ENCODE assay signal across 10 mouse cellular contexts in genomic region chr17:48437421-48437911, GRCm38 (mm10). TPM values are rescaled to one million over a fixed set of nuclear protein-coding genes. Genes with fewer than 3 reads are reported as not detected.
DNase-seq lines count a peak whose midpoint lies in the region; ATAC-seq and TF ChIP-seq lines count a peak whose summit lies in the region.
"Had no signal": no experiment of that assay in that cellular context is flagged by ENCODE, and none has a peak within 500 bp of the region (broad histone marks: within the 10 kb centered on the region; RNA-seq: fewer than 3 reads in every experiment).

No protein-coding gene starts in this region.

- TF ChIP-seq POLR2A in brain, embryonic 14.5 days (IDR thresholded peaks at IDR 0.05; ENCODE audit: borderline replicate concordance, extremely low read depth, insufficient read depth, insufficient read length, poor library complexity, severe bottlenecking): no peak

- DNase-seq in brain, embryonic 14.5 days (ENCODE audit: low read depth): peak; percentile 58
- DNase-seq in lung, postnatal 36 days: peak; percentile 40
- DNase-seq in adrenal gland, adult 18-20 months (ENCODE audit: low spot score in 2 of 2): no peak
- no peak for DNase-seq in cerebellum, adult 11-12 months
- DNase-seq in c-Kit-positive CD71-positive TER-119-positive erythroid progenitor cells, embryonic 14.5 days (ENCODE audit: low spot score): no peak
- DNase-seq: spleen, adult 18-20 months had no signal

- H3K27ac ChIP-seq in embryonic facial prominence, embryonic 13.5 days: peak overlapping the region; percentile 75
- peak overlapping the region; percentile 97 for H3K27ac ChIP-seq in heart, embryonic 16.5 days (ENCODE audit: low read length)

- 19% methylated on average over 7 of the region's 7 CpGs for WGBS in embryonic facial prominence, embryonic 13.5 days
- WGBS in heart, embryonic 16.5 days: 28% methylated on average over 7 of the region's 7 CpGs

- H3K36me3 ChIP-seq in embryonic facial prominence, embryonic 13.5 days: no peaks in the 10 kb centered on the region
- H3K36me3 ChIP-seq in heart, embryonic 16.5 days (ENCODE audit: control insufficient read depth, insufficient read depth): no peaks in the 10 kb centered on the region

- no peaks in the 10 kb centered on the region for H3K27me3 ChIP-seq in embryonic facial prominence, embryonic 13.5 days
- H3K27me3 ChIP-seq in heart, embryonic 16.5 days (ENCODE audit: control insufficient read depth, insufficient read depth, low read length): no peaks in the 10 kb centered on the region

- peak; percentile 50; the same call in 1 of the 2 replicates for ATAC-seq in embryonic facial prominence, embryonic 13.5 days (ENCODE audit: insufficient number of reproducible peaks, insufficient read depth, low FRiP score, low TSS enrichment, low read depth)
- peak; percentile 41 for ATAC-seq in heart, embryonic 16.5 days (replicated peaks; ENCODE audit: extremely low read depth, insufficient read depth, low FRiP score)
- no peak for ATAC-seq in inflammation-experienced regulatory T-cells, adult 6 months

- TF ChIP-seq CTCF in brain, embryonic 14.5 days (IDR thresholded peaks at IDR 0.05; ENCODE audit: borderline replicate concordance, extremely low read depth, insufficient read depth, insufficient read length): 0 out of 2 replicates have a peak, but pooled peaks have one; percentile 1

- H3K9ac ChIP-seq in embryonic facial prominence, embryonic 13.5 days: no peak overlapping the region
- H3K9ac ChIP-seq in heart, embryonic 16.5 days (ENCODE audit: low read length): peak overlapping the region; percentile 55

- H3K4me1 ChIP-seq in embryonic facial prominence, embryonic 13.5 days: peaks cover 15% of the 10 kb centered on the region
- H3K4me1 ChIP-seq in heart, embryonic 16.5 days (ENCODE audit: control insufficient read depth, insufficient read depth, low read length): peaks cover 33% of the 10 kb centered on the region

- H3K4me2 ChIP-seq in embryonic facial prominence, embryonic 13.5 days: no peak overlapping the region
- peak overlapping the region; percentile 18; the same call in 1 of the 2 replicates for H3K4me2 ChIP-seq in heart, embryonic 16.5 days (ENCODE audit: low read depth, low read length)

- no peaks in the 10 kb centered on the region for H3K9me3 ChIP-seq in embryonic facial prominence, embryonic 13.5 days
- no peaks in the 10 kb centered on the region for H3K9me3 ChIP-seq in heart, embryonic 16.5 days (replicated peaks; ENCODE audit: control insufficient read depth, low read length)

- no peak overlapping the region for H3K4me3 ChIP-seq in embryonic facial prominence, embryonic 13.5 days
- H3K4me3 ChIP-seq in heart, embryonic 16.5 days (ENCODE audit: low read length): no peak overlapping the region

RNA-seq across cellular contexts. Expression of gene Apobec2, which starts 4.7 kb away (rescaled TPM):
- 0.26 and 0.36 TPM in 2 replicates for polyA plus RNA-seq in brain, embryonic 14.5 days (2012; rRNA removed)
- 2.9 TPM in 2 replicates for polyA plus RNA-seq in embryonic facial prominence, embryonic 13.5 days (2015; fragmentation: Nextera tagmentation; extraction: Ambion mirVana)
- polyA plus RNA-seq in heart, embryonic 16.5 days (2015; fragmentation: Nextera tagmentation; extraction: Ambion mirVana): 207 and 218 TPM in 2 replicates
- 1 to 10 TPM; 1.5 to 2.0 TPM for total RNA-seq in adrenal gland, adult 18-20 months (2021)
- 1 to 10 TPM; 1.8 to 5.7 (median 2.2) TPM for polyA plus RNA-seq in inflammation-experienced regulatory T-cells, adult 6 months (2017; shearing (Covaris generic))
- total RNA-seq: hematopoietic stem cell, adult 5-6 weeks had no signal

RNA-seq across cellular contexts. Expression of gene Tspo2, which starts 13.9 kb away (rescaled TPM):
- 6.5 and 8.2 TPM in 2 replicates for polyA plus RNA-seq in brain, embryonic 14.5 days (2012; rRNA removed)
- 1.3 and 2.9 TPM in 2 replicates for polyA plus RNA-seq in embryonic facial prominence, embryonic 13.5 days (2015; fragmentation: Nextera tagmentation; extraction: Ambion mirVana)
- 4.6 and 6.1 TPM in 2 replicates for polyA plus RNA-seq in heart, embryonic 16.5 days (2015; fragmentation: Nextera tagmentation; extraction: Ambion mirVana)
- total RNA-seq in adrenal gland, adult 18-20 months (2021): not detected
- polyA plus RNA-seq in inflammation-experienced regulatory T-cells, adult 6 months (2017; shearing (Covaris generic)): not detected

RNA-seq across cellular contexts. Expression of gene Unc5cl, which starts 17.2 kb away (rescaled TPM):
- 0.14 TPM in 2 replicates for polyA plus RNA-seq in brain, embryonic 14.5 days (2012; rRNA removed)
- polyA plus RNA-seq in embryonic facial prominence, embryonic 13.5 days (2015; fragmentation: Nextera tagmentation; extraction: Ambion mirVana): 0.08 and 0.30 TPM in 2 replicates
- polyA plus RNA-seq in heart, embryonic 16.5 days (2015; fragmentation: Nextera tagmentation; extraction: Ambion mirVana): 0.75 and 2.0 TPM in 2 replicates
- total RNA-seq in adrenal gland, adult 18-20 months (2021): under 1 TPM in 1 of 2 experiments, not detected in 1; 0.19 TPM
- 10 to 100 TPM; 16.0 to 23.9 (median 16.7) TPM for polyA plus RNA-seq in inflammation-experienced regulatory T-cells, adult 6 months (2017; shearing (Covaris generic))

RNA-seq across cellular contexts. Expression of gene Oard1, which starts 27.7 kb away (rescaled TPM):
- polyA plus RNA-seq in brain, embryonic 14.5 days (2012; rRNA removed): 24.1 and 32.8 TPM in 2 replicates
- 53.5 and 57.6 TPM in 2 replicates for polyA plus RNA-seq in embryonic facial prominence, embryonic 13.5 days (2015; fragmentation: Nextera tagmentation; extraction: Ambion mirVana)
- polyA plus RNA-seq in heart, embryonic 16.5 days (2015; fragmentation: Nextera tagmentation; extraction: Ambion mirVana): 40.9 and 44.4 TPM in 2 replicates
- 10 to 100 TPM; 17.5 to 19.5 TPM for total RNA-seq in adrenal gland, adult 18-20 months (2021)
- polyA plus RNA-seq in inflammation-experienced regulatory T-cells, adult 6 months (2017; shearing (Covaris generic)): 100 to 1,000 TPM in 1 of 3 experiments, 10 to 100 TPM in 2; 85.8 to 107 (median 94.9) TPM

RNA-seq across cellular contexts. Expression of gene Nfya, which starts 27.8 kb away (rescaled TPM):
- polyA plus RNA-seq in brain, embryonic 14.5 days (2012; rRNA removed): 99.1 and 121 TPM in 2 replicates
- 16.0 and 18.9 TPM in 2 replicates for polyA plus RNA-seq in embryonic facial prominence, embryonic 13.5 days (2015; fragmentation: Nextera tagmentation; extraction: Ambion mirVana)
- 9.0 and 10.2 TPM in 2 replicates for polyA plus RNA-seq in heart, embryonic 16.5 days (2015; fragmentation: Nextera tagmentation; extraction: Ambion mirVana)
- total RNA-seq in adrenal gland, adult 18-20 months (2021): 10 to 100 TPM; 35.5 to 36.5 TPM
- polyA plus RNA-seq in inflammation-experienced regulatory T-cells, adult 6 months (2017; shearing (Covaris generic)): 10 to 100 TPM in 2 of 3 experiments, 1 to 10 TPM in 1; 9.9 to 12.1 (median 11.2) TPM

Comparison
In these comparisons a context has a peak if more than half of its experiments do, and no peak if none do; other contexts are left out.
1. DNase-seq: peak in brain, embryonic 14.5 days (single experiment) and lung, postnatal 36 days (single experiment); none in adrenal gland, adult 18-20 months (0 of 2), cerebellum, adult 11-12 months (single experiment) and c-Kit-positive CD71-positive TER-119-positive erythroid progenitor cells, embryonic 14.5 days (single experiment).
2. RNA of gene Apobec2, which starts 4.7 kb away (polyA plus RNA-seq): 207 to 218 TPM in heart, embryonic 16.5 days; 2.9 TPM in embryonic facial prominence, embryonic 13.5 days, 1.8 to 5.7 TPM in inflammation-experienced regulatory T-cells, adult 6 months and 0.26 to 0.36 TPM in brain, embryonic 14.5 days; every median in the first group is over 10 times any median in the second.